Mouse (Mus musculus): ENCODE data around the gene Wdfy3.

DNA sequence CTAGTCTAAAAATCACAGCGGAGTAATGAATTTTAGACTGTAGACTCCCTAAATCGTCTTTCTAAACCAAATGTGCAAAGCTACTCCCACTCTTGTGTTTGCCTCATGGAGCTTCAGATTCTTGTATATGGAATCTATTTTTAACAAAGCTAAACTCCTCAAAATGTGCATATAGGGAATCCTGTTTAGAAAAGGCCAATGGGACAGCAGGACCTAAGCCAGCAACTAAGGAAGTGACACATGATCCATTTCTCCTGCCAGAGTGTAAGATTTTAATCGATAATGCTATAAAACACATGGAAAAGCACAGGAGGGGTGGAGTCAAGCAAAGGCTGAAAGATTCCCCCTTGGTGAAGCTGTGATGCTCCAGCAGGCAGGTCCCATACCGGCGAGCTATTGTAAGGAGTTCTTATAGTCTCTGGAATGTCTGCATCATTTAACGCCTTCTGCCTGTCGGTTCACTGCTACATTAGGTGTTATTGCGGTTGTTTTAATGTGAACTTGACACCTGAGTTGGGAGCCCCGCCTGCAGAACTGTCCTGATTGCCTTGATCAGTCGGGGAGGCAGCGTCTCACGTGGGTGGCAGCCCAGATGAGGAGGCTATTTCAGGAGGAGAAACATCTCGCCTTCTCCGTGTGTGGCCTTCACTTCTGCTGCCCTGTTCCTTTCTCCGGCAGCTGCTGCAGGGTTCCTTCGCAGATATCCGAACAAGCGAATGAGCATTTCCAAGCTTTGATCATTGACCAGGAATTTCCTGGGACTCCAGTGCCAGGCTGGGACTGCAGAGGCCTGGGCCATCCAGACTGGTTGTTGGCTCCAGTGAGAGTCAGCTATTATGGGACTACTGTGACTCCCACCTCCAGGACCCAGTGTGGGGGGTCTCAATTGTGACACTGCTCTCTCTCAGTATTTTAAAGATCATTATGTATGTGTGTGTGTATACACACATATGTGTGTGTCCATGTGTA lies 15.3 kb upstream of the Wdfy3 start:
- TF ChIP-seq CTCF (IDR thresholded peaks at IDR 0.05; ENCODE audit: low read depth) (no peak), EP300 (IDR thresholded peaks at IDR 0.05; ENCODE audit: low read depth) (no peak)
